Mouse (Mus musculus): Measurements from ENCODE around the gene Zbtb48. TPM values are rescaled to one million over a fixed set of nuclear protein-coding genes. Genes with fewer than 3 reads are reported as not detected.
A peak's percentile ranks its signal among the peaks of the same experiment; 100 is the strongest.
"Not testable (repeated sequence)": the region's sequence is repeated elsewhere in the genome, so short reads cannot be mapped to it uniquely, and the experiment has no call there.

Zbtb48 gene
- polyA plus RNA-seq, 1 experiment, result not detected

GRCm38 (mm10) chr4:152067280-152067679 lies 39.8 kb upstream of the Zbtb48 start:
- TF ChIP-seq CTCF (IDR thresholded peaks at IDR 0.05; ENCODE audit: insufficient read depth, low read depth, low read length) (no peak), POLR2A (IDR thresholded peaks at IDR 0.05; ENCODE audit: insufficient read depth, low read depth, low read length) (no peak)

GRCm38 (mm10) chr4:152062390-152063110 lies 35.1 kb upstream of the Zbtb48 start:
- no peak for TF ChIP-seq POLR2A (IDR thresholded peaks at IDR 0.05; ENCODE audit: insufficient read depth, low read depth, low read length)
- no peak for TF ChIP-seq CTCF (IDR thresholded peaks at IDR 0.05; ENCODE audit: insufficient read depth, low read depth, low read length)
- 54% methylated on average over 9 of the region's 9 CpGs for WGBS
- H3K4me3 ChIP-seq (ENCODE audit: insufficient read depth, low read depth, low read length), result no peak overlapping the region

More at GRCm38 (mm10) chr4:152067280-152067679, 39.8 kb upstream of the Zbtb48 start:
- Histone ChIP-seq H3K27ac (ENCODE audit: insufficient read depth, low read depth, low read length) (no peak overlapping the region), H3K4me3 (ENCODE audit: insufficient read depth, low read depth, low read length) (no peak overlapping the region), H3K4me1 (ENCODE audit: control insufficient read depth, insufficient read depth, low read length) (peaks cover 8% of the 10 kb centered on the region)

GRCm38 (mm10) chr4:152044609-152045008 lies 17.1 kb upstream of the Zbtb48 start:
- Histone ChIP-seq H3K27ac (ENCODE audit: insufficient read depth, low read depth, low read length) (no peak overlapping the region), H3K4me3 (ENCODE audit: insufficient read depth, low read depth, low read length) (no peak overlapping the region), H3K4me1 (ENCODE audit: control insufficient read depth, insufficient read depth, low read length) (peaks cover 14% of the 10 kb centered on the region)
- no peak for TF ChIP-seq POLR2A (IDR thresholded peaks at IDR 0.05; ENCODE audit: insufficient read depth, low read depth, low read length)
- no peak for TF ChIP-seq CTCF (IDR thresholded peaks at IDR 0.05; ENCODE audit: insufficient read depth, low read depth, low read length)
- WGBS, result 65% methylated on average over 6 of the region's 6 CpGs

More at GRCm38 (mm10) chr4:152062390-152063110, 35.1 kb upstream of the Zbtb48 start:
- H3K4me1 ChIP-seq (ENCODE audit: control insufficient read depth, insufficient read depth, low read length), result peaks cover 3% of the 10 kb centered on the region; the same call in 1 of the 2 replicates
- H3K27ac ChIP-seq (ENCODE audit: insufficient read depth, low read depth, low read length), result no peak overlapping the region

GRCm38 (mm10) chr4:152043171-152043570 lies 15.7 kb upstream of the Zbtb48 start:
- TF ChIP-seq CTCF (IDR thresholded peaks at IDR 0.05; ENCODE audit: insufficient read depth, low read depth, low read length) (no peak), POLR2A (IDR thresholded peaks at IDR 0.05; ENCODE audit: insufficient read depth, low read depth, low read length) (no peak)
- Histone ChIP-seq H3K27ac (ENCODE audit: insufficient read depth, low read depth, low read length) (no peak overlapping the region), H3K4me1 (ENCODE audit: control insufficient read depth, insufficient read depth, low read length) (peaks cover 14% of the 10 kb centered on the region), H3K4me3 (ENCODE audit: insufficient read depth, low read depth, low read length) (no peak overlapping the region)
- WGBS, result 76% methylated on average over 3 of the region's 3 CpGs

- no peak overlapping the region for H3K27ac ChIP-seq (ENCODE audit: insufficient read depth, low read depth, low read length)
- peaks cover 14% of the 10 kb centered on the region for H3K4me1 ChIP-seq (ENCODE audit: control insufficient read depth, insufficient read depth, low read length)
- H3K4me3 ChIP-seq (ENCODE audit: insufficient read depth, low read depth, low read length), result no peak overlapping the region
- WGBS, result 94% methylated on average over 22 of the region's 22 CpGs
- no peak for TF ChIP-seq POLR2A (IDR thresholded peaks at IDR 0.05; ENCODE audit: insufficient read depth, low read depth, low read length)
- no peak for TF ChIP-seq CTCF (IDR thresholded peaks at IDR 0.05; ENCODE audit: insufficient read depth, low read depth, low read length)
These were observed 14.6 kb upstream of the Zbtb48 start for GRCm38 (mm10) chr4:152041924-152042641.

- TF ChIP-seq CTCF (IDR thresholded peaks at IDR 0.05; ENCODE audit: insufficient read depth, low read depth, low read length) (no peak), POLR2A (IDR thresholded peaks at IDR 0.05; ENCODE audit: insufficient read depth, low read depth, low read length) (no peak)
- Histone ChIP-seq H3K27ac (ENCODE audit: insufficient read depth, low read depth, low read length) (no peak overlapping the region), H3K4me1 (ENCODE audit: control insufficient read depth, insufficient read depth, low read length) (peaks cover 14% of the 10 kb centered on the region), H3K4me3 (ENCODE audit: insufficient read depth, low read depth, low read length) (peak overlapping the region; percentile 99)
- WGBS, result 3% methylated on average over 25 of the region's 25 CpGs
These were observed 12.4 kb upstream of the Zbtb48 start for GRCm38 (mm10) chr4:152039831-152040310.

- Histone ChIP-seq H3K27ac (ENCODE audit: insufficient read depth, low read depth, low read length) (no peak within 1 kb of the TSS), H3K4me1 (ENCODE audit: control insufficient read depth, insufficient read depth, low read length) (peaks cover 14% of the 10 kb centered on the region), H3K4me3 (ENCODE audit: insufficient read depth, low read depth, low read length) (peak within 1 kb of the TSS; percentile 99)
- TF ChIP-seq POLR2A (IDR thresholded peaks at IDR 0.05; ENCODE audit: insufficient read depth, low read depth, low read length), result peak; percentile 78
- peak; percentile 84 for TF ChIP-seq CTCF (IDR thresholded peaks at IDR 0.05; ENCODE audit: insufficient read depth, low read depth, low read length)
- under 1% methylated on average over 86 of the region's 86 CpGs for WGBS
These were observed 11.7 kb upstream of the Zbtb48 start, which contains the start of gene Nol9 for GRCm38 (mm10) chr4:152038985-152039830. Gene Nol9, plus strand, starts transcription at chr4:152039321.

- Histone ChIP-seq H3K4me3 (ENCODE audit: insufficient read depth, low read depth, low read length) (peak within 1 kb of the TSS; percentile 99), H3K27ac (ENCODE audit: insufficient read depth, low read depth, low read length) (no peak within 1 kb of the TSS), H3K4me1 (ENCODE audit: control insufficient read depth, insufficient read depth, low read length) (peaks cover 14% of the 10 kb centered on the region)
- WGBS, result 45% methylated on average over 10 of the region's 10 CpGs
- TF ChIP-seq CTCF (IDR thresholded peaks at IDR 0.05; ENCODE audit: insufficient read depth, low read depth, low read length) (no peak), POLR2A (IDR thresholded peaks at IDR 0.05; ENCODE audit: insufficient read depth, low read depth, low read length) (no peak)
These were observed 10.9 kb upstream of the Zbtb48 start, which contains the start of gene Tas1r1 for GRCm38 (mm10) chr4:152038225-152038984. Gene Tas1r1, minus strand, starts transcription at chr4:152038568.

GRCm38 (mm10) chr4:152036464-152036863 lies 9.0 kb upstream of the Zbtb48 start:
- H3K4me3 ChIP-seq (ENCODE audit: insufficient read depth, low read depth, low read length); H3K27ac ChIP-seq (ENCODE audit: insufficient read depth, low read depth, low read length): not testable (repeated sequence)
- WGBS, result 93% methylated on average over 6 of the region's 6 CpGs
- H3K4me1 ChIP-seq (ENCODE audit: control insufficient read depth, insufficient read depth, low read length), result peaks cover 14% of the 10 kb centered on the region
